Mouse (Mus musculus): ENCODE data around the gene Cbx5. TPM values are rescaled to one million over a fixed set of nuclear protein-coding genes. Genes with fewer than 3 reads are reported as not detected.

Cbx5 gene
- 103 TPM for polyA plus RNA-seq (2014; fragmentation: Illumina TruSeq; extraction: RNeasy Lipid Tissue Mini Kit (QIAGEN cat#74804); ENCODE audit: low read depth, low replicate concordance)

DNA sequence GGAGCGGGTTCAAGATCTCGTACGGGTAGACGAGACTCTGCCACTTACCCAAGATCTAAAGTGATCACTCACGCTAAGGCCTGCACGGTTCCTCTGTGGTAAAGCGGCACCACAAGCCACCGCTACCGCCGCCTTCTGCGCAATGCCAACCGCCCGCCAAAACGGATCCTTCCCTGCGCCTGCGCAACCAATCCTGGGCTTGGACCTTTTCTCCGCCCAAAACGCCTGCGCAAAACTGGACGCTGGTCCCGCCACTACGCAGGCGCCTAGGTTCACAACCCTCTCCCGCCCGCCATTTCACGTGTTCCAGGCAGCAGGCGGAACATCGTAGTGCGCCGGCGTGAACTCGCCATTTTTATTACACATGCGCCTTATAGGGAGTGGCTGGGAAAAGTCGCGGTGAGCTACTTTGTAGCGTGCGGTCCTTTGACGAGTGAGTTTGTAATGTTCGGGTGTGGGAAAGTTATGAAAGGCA is at the start of gene Cbx5:
Gene Cbx5 (minus strand): TSS at position 132 of the 475 bp plus-strand sequence.

DNA sequence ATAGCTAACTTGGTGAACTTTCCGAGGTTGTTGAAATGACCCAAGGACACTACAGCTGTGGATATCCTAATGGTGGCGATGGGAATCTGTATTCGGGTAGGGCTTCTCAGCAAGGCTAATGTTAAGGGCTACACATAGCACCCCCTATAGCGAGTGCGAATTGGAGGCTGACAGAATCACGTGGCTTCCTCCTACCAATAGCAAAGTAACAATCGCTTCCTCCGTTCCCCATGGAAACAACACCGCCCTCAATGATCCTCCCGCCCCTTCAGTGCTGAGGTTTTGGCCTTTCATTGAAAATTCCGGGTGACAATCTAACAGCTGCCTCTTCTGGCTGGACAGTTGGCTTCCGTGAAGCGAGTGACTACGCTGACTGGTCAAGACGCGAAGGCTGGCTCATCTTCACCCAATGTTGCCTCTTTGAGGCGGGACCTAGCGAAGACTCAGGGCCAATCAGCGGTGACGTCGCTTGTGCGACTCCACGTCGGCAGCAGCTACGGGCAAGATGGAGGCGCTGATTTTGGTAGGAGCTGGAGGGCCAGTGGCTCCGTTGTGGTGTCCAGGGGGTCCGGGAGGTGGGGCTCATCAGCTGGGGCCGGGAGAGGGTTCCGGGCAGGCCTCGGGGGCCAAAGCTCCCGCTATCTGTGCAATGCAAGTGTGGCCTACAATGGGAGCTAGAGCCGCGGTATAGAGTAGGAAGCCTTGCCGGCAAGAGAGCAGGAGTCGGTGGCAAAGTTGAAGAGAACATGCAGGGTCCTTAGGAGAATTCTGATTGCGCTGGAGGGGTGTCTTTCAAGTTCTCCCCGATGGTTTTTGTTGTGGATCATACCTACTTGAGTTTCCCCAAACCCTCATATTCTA is 33.0 kb upstream of the Cbx5 start, which contains the start of gene Copz1:
Gene Copz1 (plus strand): TSS at position 296 of the 861 bp plus-strand sequence.

DNA sequence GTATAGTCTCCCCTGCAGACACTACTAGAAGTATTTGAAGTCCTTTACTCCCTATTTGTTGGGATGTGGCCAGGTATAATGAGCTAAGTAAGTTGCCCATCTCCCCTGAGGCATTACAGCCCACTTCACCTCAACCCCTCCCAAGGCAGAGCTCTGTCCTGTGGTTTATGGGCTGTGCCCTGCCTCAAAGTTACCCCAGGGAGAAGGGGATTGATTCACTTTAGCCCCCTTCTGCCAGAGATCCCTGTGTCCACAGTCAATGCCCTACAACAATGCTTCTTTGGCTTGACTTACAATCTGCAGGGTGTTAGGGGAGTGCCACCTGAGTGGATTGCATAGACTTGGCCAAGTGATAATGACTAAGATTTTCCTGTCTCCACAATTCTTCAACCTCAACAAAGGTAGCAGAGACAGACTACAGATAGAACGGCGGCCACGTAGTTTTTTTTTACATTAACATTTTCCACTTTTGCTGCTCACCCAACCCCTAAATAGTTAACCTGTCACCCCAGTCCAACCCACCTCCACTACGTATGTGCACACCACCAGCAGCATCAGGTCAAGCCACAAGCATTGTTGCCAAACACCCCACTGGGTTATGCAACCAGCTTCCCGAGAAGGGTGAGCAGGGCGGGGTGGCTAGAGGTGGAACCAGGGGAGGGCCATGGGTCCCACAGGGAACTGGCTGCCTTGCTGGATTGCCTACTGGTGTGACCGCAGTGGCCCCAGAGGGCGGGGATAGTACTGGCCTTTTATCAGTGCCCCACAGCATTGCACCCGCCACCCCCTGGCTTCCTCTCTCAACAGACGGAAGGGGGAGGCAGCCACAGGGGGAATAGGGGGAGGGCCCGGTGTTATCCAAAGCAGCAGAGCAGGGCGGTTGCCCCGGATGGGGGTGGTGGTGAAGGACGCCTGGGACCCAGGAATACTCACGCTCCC is 18.4 kb upstream of the Cbx5 start, which contains the start of gene Nfe2:
Gene Nfe2 (minus strand): TSS at position 614 of the 939 bp plus-strand sequence.

DNA sequence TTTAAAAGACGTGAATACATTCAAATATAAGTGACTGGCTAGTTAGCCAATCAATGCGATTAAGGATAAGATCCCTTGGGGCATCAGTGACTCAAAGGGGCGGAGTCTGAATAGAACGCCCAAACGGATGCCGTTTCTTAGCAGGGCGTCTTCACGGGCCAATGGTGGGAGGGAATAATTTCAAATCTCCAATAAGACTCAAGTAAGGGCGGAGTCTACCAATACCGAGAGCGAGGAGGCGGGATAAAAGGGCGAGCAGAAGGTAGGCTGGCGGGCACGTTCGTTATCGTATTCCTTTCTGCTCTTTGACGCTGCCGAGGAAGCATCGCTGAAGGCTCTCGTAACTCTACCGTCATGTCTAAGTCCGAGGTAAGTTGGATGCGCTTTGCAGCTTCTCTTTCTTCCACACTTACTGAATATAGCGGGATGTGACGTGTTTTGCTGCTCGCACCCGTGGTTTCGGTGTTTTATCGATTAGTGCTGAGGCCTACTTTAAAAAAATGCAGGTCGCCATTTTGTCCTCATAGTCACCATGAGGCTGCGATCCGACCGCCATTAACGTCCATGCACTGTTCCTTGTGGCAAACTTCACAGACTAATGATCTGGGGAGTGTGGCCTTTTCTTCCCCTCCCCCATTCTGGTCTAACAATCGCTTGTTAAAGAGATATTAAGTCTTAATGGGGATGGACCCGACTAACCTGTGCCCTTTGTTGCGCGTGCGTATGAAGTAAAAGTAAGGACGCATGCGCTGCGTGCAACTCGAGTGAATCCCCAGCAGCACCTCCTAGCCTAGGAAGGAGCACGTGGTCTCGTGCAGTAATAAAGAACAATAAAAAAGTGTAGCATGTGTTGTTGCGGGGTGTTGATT is 778 bp upstream of the Cbx5 start, which contains the start of gene Hnrnpa1:
Gene Hnrnpa1 (plus strand): TSS at position 273 of the 869 bp plus-strand sequence.

GRCm38 (mm10) chr15:103167042-103167615 is 72.5 kb downstream of the Cbx5 start, which contains the start of gene Smug1:
Gene Smug1 (minus strand): TSS chr15:103167092.

Other genes starting within 250 kb of the Cbx5 start
- 1.8 TPM for gene Hoxc8, start 249.2 kb downstream of the Cbx5 start, polyA plus RNA-seq (2014; fragmentation: Illumina TruSeq; extraction: RNeasy Lipid Tissue Mini Kit (QIAGEN cat#74804); ENCODE audit: low read depth, low replicate concordance)
- gene Hoxc6, start 241.6 kb downstream of the Cbx5 start, polyA plus RNA-seq (2014; fragmentation: Illumina TruSeq; extraction: RNeasy Lipid Tissue Mini Kit (QIAGEN cat#74804); ENCODE audit: low read depth, low replicate concordance): 1.1 TPM
- gene Hoxc4, start 220.9 kb downstream of the Cbx5 start, polyA plus RNA-seq (2014; fragmentation: Illumina TruSeq; extraction: RNeasy Lipid Tissue Mini Kit (QIAGEN cat#74804); ENCODE audit: low read depth, low replicate concordance): 0.34 TPM
- gene Smug1, start 72.7 kb downstream of the Cbx5 start, polyA plus RNA-seq (2014; fragmentation: Illumina TruSeq; extraction: RNeasy Lipid Tissue Mini Kit (QIAGEN cat#74804); ENCODE audit: low read depth, low replicate concordance): 2.7 TPM
- 109 TPM for gene Hnrnpa1, start 616 bp upstream of the Cbx5 start, polyA plus RNA-seq (2014; fragmentation: Illumina TruSeq; extraction: RNeasy Lipid Tissue Mini Kit (QIAGEN cat#74804); ENCODE audit: low read depth, low replicate concordance)
- 0.77 TPM for gene Nfe2, start 18.6 kb upstream of the Cbx5 start, polyA plus RNA-seq (2014; fragmentation: Illumina TruSeq; extraction: RNeasy Lipid Tissue Mini Kit (QIAGEN cat#74804); ENCODE audit: low read depth, low replicate concordance)
- gene Copz1, start 32.9 kb upstream of the Cbx5 start, polyA plus RNA-seq (2014; fragmentation: Illumina TruSeq; extraction: RNeasy Lipid Tissue Mini Kit (QIAGEN cat#74804); ENCODE audit: low read depth, low replicate concordance): 37.7 TPM
- gene Gpr84, start 70.8 kb upstream of the Cbx5 start, polyA plus RNA-seq (2014; fragmentation: Illumina TruSeq; extraction: RNeasy Lipid Tissue Mini Kit (QIAGEN cat#74804); ENCODE audit: low read depth, low replicate concordance): not detected
- gene Zfp385a, start 100.3 kb upstream of the Cbx5 start, polyA plus RNA-seq (2014; fragmentation: Illumina TruSeq; extraction: RNeasy Lipid Tissue Mini Kit (QIAGEN cat#74804); ENCODE audit: low read depth, low replicate concordance): 0.67 TPM
- not detected for gene Itga5, start 126.9 kb upstream of the Cbx5 start, polyA plus RNA-seq (2014; fragmentation: Illumina TruSeq; extraction: RNeasy Lipid Tissue Mini Kit (QIAGEN cat#74804); ENCODE audit: low read depth, low replicate concordance)
- 668 TPM for gene Gtsf1, start 190.7 kb upstream of the Cbx5 start, polyA plus RNA-seq (2014; fragmentation: Illumina TruSeq; extraction: RNeasy Lipid Tissue Mini Kit (QIAGEN cat#74804); ENCODE audit: low read depth, low replicate concordance)
- gene Gtsf2, start 208.7 kb upstream of the Cbx5 start, polyA plus RNA-seq (2014; fragmentation: Illumina TruSeq; extraction: RNeasy Lipid Tissue Mini Kit (QIAGEN cat#74804); ENCODE audit: low read depth, low replicate concordance): 396 TPM
- gene Nckap1l, start 214.0 kb upstream of the Cbx5 start, polyA plus RNA-seq (2014; fragmentation: Illumina TruSeq; extraction: RNeasy Lipid Tissue Mini Kit (QIAGEN cat#74804); ENCODE audit: low read depth, low replicate concordance): 87.4 TPM